Mouse (Mus musculus): Measurements from ENCODE around the gene Rag2.

DNA sequence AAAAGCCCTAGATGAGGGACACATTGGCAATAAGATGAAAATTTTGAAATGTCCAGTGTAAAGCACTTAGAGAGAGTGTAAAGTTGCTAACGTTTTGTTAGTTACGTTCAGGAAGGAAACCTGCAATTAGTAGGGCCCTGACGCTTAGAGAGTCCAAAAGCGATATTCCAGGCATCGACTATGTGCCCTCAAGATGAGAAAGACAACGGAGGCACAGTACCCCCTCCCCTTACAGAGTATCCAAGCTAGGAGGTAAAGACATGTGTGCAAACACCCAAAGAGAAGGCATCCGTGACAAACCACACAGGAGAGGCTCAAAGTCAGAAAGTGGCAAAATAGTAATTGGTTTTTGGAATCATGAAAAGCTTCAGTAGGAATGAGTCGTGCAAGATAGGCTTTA lies 31.6 kb upstream of the Rag2 start:
- TF ChIP-seq CTCF (conservative IDR thresholded peaks at IDR 0.05; ENCODE audit: low read length): no peak
- TF ChIP-seq NANOG (IDR thresholded peaks at IDR 0.05; ENCODE audit: borderline replicate concordance, low read length): no peak

Data from E14TG2a.4 (cell line).